Mouse (Mus musculus): ENCODE measurements around the gene Aldh4a1. TPM values are rescaled to one million over a fixed set of nuclear protein-coding genes. Genes with fewer than 3 reads are reported as not detected.

The Aldh4a1 gene
- polyA plus RNA-seq, 2 experiments, result 29.9 to 31.1 TPM

DNA sequence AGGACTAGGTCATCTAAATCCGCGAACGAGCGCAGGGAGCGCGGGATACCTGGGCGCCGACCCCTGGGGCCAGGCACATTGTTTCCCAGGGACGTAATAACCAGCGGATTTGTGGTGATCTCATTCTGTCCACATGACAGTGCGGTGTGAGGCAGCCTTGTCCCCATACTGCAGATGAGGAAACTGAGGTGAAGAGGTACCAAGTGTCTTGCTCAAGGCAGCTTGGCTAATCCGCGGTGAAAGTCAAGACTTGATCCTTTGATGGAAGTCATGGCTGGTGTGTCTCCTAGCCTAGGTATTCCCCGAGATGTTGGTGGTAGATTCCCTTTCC lies 47.0 kb upstream of the Aldh4a1 start:
- ATAC-seq (ENCODE audit: insufficient read depth), result no peak
- 12% methylated on average over 14 of the region's 14 CpGs for WGBS (ENCODE audit: insufficient replicate concordance)
- Histone ChIP-seq H3K4me1 (replicated peaks; ENCODE audit: control insufficient read depth in 2 of 2, insufficient read depth in 2 of 2, low read length in 1 of 2) (peaks cover 3 to 4% of the 10 kb centered on the region in 2 experiments; a peak in 2 of 4 replicates), H3K4me2 (ENCODE audit: low read depth) (peak overlapping the region; percentile 74), H3K4me3 (ENCODE audit: insufficient read depth in 1 of 2, low read depth in 2 of 2, low read length in 2 of 2) (peak overlapping the region; percentile 48 to 61), H3K27me3 (ENCODE audit: control insufficient read depth, insufficient read depth, low read length) (peaks cover 43% of the 10 kb centered on the region), H3K36me3 (replicated peaks; ENCODE audit: control insufficient read depth, insufficient read depth, low read depth) (no peaks in the 10 kb centered on the region), H3K9ac (replicated peaks) (no peak overlapping the region), H3K27ac (no peak overlapping the region), H3K9me3 (ENCODE audit: control insufficient read depth, low read length) (no peaks in the 10 kb centered on the region)
- no peak for DNase-seq (ENCODE audit: low read depth in 3 of 3, low spot score in 3 of 3)
- TF ChIP-seq EP300 (IDR thresholded peaks at IDR 0.05; ENCODE audit: low read depth) (no peak), CTCF (IDR thresholded peaks at IDR 0.05; ENCODE audit: low read depth) (no peak)

DNA sequence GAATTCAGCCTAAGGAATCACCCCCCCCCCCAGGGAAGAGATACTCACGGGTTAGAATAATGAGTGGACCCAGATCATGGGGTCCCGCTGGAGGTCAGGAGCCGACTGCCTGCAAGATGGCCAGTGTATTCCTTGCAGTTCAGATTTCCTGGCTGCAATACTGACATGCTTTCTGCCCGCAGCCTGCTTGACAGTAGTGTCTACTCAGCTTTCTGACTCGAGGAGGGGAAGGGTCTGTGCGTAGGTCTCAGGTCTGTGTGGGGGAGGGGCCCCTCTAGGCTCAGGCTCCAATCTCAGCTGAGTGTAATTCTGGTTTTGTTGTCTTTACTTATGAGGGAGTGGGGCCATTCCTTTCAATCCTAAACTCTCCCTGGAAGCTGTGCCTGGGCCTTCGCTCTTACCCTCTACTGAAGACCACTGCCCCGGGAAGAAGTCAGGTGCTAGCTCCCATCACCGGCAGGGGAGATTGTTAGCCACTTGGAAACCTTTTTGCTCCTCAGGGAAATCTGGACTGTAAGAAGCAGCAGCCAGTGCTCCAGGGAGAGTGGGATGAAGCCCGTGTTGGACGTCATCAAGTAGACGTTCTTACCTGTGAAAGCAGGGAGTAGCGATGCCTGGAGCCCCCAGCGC lies 46.3 kb upstream of the Aldh4a1 start:
- TF ChIP-seq EP300 (IDR thresholded peaks at IDR 0.05; ENCODE audit: low read depth), result no peak
- TF ChIP-seq CTCF (IDR thresholded peaks at IDR 0.05; ENCODE audit: low read depth), result no peak
- H3K27ac ChIP-seq, result no peak overlapping the region
- H3K9ac ChIP-seq (replicated peaks), result no peak overlapping the region
- DNase-seq (ENCODE audit: low read depth in 3 of 3, low spot score in 3 of 3), result no peak
- no peak for ATAC-seq (ENCODE audit: insufficient read depth)
- no peaks in the 10 kb centered on the region for H3K36me3 ChIP-seq (replicated peaks; ENCODE audit: control insufficient read depth, insufficient read depth, low read depth)
- peaks cover 3 to 8% of the 10 kb centered on the region in 2 experiments; a peak in 2 of 4 replicates for H3K4me1 ChIP-seq (replicated peaks; ENCODE audit: control insufficient read depth in 2 of 2, insufficient read depth in 2 of 2, low read length in 1 of 2)
- H3K4me2 ChIP-seq (ENCODE audit: low read depth), result peak overlapping the region; percentile 74
- peaks cover 43% of the 10 kb centered on the region for H3K27me3 ChIP-seq (ENCODE audit: control insufficient read depth, insufficient read depth, low read length)
- 64% methylated on average over 14 of the region's 14 CpGs for WGBS (ENCODE audit: insufficient replicate concordance)
- no peaks in the 10 kb centered on the region for H3K9me3 ChIP-seq (ENCODE audit: control insufficient read depth, low read length)
- H3K4me3 ChIP-seq (ENCODE audit: insufficient read depth in 1 of 2, low read depth in 2 of 2, low read length in 2 of 2), result peak overlapping the region; percentile 42 to 61

DNA sequence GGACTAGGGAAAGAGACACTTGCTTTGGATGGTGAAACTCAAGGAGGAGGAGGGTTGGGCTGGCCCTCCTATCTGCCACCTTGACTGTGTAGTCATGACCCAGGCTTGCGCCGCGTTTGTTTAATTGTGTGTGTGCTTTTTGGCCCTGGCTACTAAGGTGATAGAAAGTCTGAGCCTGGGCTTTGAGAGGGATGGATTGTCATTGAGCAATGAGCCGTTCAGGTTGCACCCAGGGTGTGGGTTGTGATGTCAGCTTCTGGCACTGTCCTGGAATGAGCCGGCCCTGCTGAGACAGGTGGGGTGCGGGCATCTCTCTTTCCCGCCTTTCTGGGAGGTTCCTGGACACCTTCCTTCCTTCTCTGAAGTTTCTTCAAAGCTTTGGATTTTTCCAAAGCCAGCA lies 45.7 kb upstream of the Aldh4a1 start:
- H3K4me1 ChIP-seq (replicated peaks; ENCODE audit: control insufficient read depth in 2 of 2, insufficient read depth in 2 of 2, low read length in 1 of 2), result peaks cover 3 to 12% of the 10 kb centered on the region in 2 experiments; a peak in 3 of 4 replicates
- H3K9me3 ChIP-seq (ENCODE audit: control insufficient read depth, low read length), result no peaks in the 10 kb centered on the region
- TF ChIP-seq CTCF (IDR thresholded peaks at IDR 0.05; ENCODE audit: low read depth), result no peak
- TF ChIP-seq EP300 (IDR thresholded peaks at IDR 0.05; ENCODE audit: low read depth), result no peak
- peaks cover 43% of the 10 kb centered on the region for H3K27me3 ChIP-seq (ENCODE audit: control insufficient read depth, insufficient read depth, low read length)
- no peak for ATAC-seq (ENCODE audit: insufficient read depth)
- no peak overlapping the region for H3K27ac ChIP-seq
- no peaks in the 10 kb centered on the region for H3K36me3 ChIP-seq (replicated peaks; ENCODE audit: control insufficient read depth, insufficient read depth, low read depth)
- H3K4me3 ChIP-seq (ENCODE audit: insufficient read depth in 1 of 2, low read depth in 2 of 2, low read length in 2 of 2), result no peak overlapping the region
- 69% methylated on average over 7 of the region's 7 CpGs for WGBS (ENCODE audit: insufficient replicate concordance)
- H3K4me2 ChIP-seq (ENCODE audit: low read depth), result peak overlapping the region; percentile 74
- no peak overlapping the region for H3K9ac ChIP-seq (replicated peaks)
- DNase-seq (ENCODE audit: low read depth in 3 of 3, low spot score in 3 of 3), result no peak

- Histone ChIP-seq H3K27me3 (ENCODE audit: control insufficient read depth, insufficient read depth, low read length) (peaks cover 38% of the 10 kb centered on the region), H3K4me3 (ENCODE audit: insufficient read depth in 1 of 2, low read depth in 2 of 2, low read length in 2 of 2) (no peak overlapping the region), H3K4me1 (replicated peaks; ENCODE audit: control insufficient read depth in 2 of 2, insufficient read depth in 2 of 2, low read length in 1 of 2) (peaks cover 3 to 15% of the 10 kb centered on the region in 2 experiments; a peak in 3 of 4 replicates), H3K27ac (no peak overlapping the region), H3K4me2 (ENCODE audit: low read depth) (no peak overlapping the region; the same call in 1 of the 2 replicates), H3K9me3 (ENCODE audit: control insufficient read depth, low read length) (no peaks in the 10 kb centered on the region), H3K36me3 (replicated peaks; ENCODE audit: control insufficient read depth, insufficient read depth, low read depth) (no peaks in the 10 kb centered on the region), H3K9ac (replicated peaks) (no peak overlapping the region)
- WGBS (ENCODE audit: insufficient replicate concordance), result 73% methylated on average over 8 of the region's 8 CpGs
- no peak for ATAC-seq (ENCODE audit: insufficient read depth)
- no peak for DNase-seq (ENCODE audit: low read depth in 3 of 3, low spot score in 3 of 3)
- TF ChIP-seq CTCF (IDR thresholded peaks at IDR 0.05; ENCODE audit: low read depth) (no peak), EP300 (IDR thresholded peaks at IDR 0.05; ENCODE audit: low read depth) (no peak)
Measured at GRCm38 (mm10) chr4:139578389-139578788, 44.3 kb upstream of the Aldh4a1 start.

- Histone ChIP-seq H3K4me3 (ENCODE audit: insufficient read depth in 1 of 2, low read depth in 2 of 2, low read length in 2 of 2) (no peak overlapping the region), H3K4me1 (replicated peaks; ENCODE audit: control insufficient read depth in 2 of 2, insufficient read depth in 2 of 2, low read length in 1 of 2) (peaks cover 0 to 13% of the 10 kb centered on the region in 2 experiments; a peak in 2 of 4 replicates), H3K27me3 (ENCODE audit: control insufficient read depth, insufficient read depth, low read length) (peaks cover 32% of the 10 kb centered on the region), H3K9me3 (ENCODE audit: control insufficient read depth, low read length) (no peaks in the 10 kb centered on the region), H3K27ac (no peak overlapping the region), H3K4me2 (ENCODE audit: low read depth) (peak overlapping the region; percentile 20; the same call in 1 of the 2 replicates), H3K9ac (replicated peaks) (no peak overlapping the region), H3K36me3 (replicated peaks; ENCODE audit: control insufficient read depth, insufficient read depth, low read depth) (no peaks in the 10 kb centered on the region)
- DNase-seq (ENCODE audit: low read depth in 3 of 3, low spot score in 3 of 3) (no peak), ATAC-seq (ENCODE audit: insufficient read depth) (no peak)
- WGBS (ENCODE audit: insufficient replicate concordance), result 27% methylated on average over 10 of the region's 10 CpGs
- TF ChIP-seq CTCF (IDR thresholded peaks at IDR 0.05; ENCODE audit: low read depth), result no peak
- TF ChIP-seq EP300 (IDR thresholded peaks at IDR 0.05; ENCODE audit: low read depth), result no peak
Measured at GRCm38 (mm10) chr4:139579003-139579402, 43.7 kb upstream of the Aldh4a1 start.
